Mouse (Mus musculus): ENCODE results near the gene Cachd1.

Gene Cachd1

DNA sequence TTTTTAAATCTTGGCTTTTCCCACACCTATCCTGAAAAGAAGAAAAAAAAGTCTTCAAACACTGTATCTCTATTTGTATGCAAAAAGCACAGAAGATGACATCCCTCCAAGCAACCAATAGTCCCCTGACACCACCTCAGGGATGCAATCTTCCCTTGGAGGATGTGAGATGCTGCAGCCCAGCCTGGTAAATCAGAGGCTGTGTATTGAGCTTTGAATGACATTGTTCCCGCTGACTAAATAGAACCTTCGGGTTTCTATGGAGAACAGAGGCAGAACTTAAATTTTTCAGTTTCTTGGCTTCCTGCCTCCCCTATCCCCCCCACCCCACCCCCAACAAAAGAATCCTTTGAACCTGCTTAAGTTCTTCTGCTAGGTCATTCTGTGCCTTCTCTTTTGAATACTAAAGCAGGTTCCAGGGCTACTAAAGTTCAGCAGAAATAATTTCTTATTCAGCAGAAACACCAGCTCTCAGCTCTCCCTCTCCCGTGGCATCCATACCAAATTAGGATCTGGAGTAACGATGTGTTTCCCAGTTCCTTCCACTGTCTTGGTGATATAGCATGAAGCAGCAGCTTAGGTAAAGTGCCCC is 219.7 kb downstream of the Cachd1 start:
- no peak for DNase-seq

DNA sequence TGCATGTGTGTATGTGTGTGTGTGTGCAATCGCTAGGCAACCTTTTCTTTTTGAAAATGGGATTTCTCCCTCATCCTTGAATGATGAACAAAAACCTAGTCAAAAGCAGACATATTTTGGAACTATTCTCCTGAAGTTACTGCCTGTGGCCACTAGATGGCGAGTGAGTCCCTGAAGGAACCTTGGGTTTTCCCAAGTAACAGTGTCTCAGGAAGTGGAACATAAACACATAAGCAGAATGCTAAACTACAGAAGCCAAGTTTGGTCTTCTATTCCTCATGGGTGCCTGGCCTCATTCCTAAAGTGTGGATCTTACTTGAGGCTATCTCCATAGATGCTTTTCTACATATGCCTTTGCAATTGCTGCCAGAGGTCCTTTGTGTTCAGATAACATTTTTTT is 221.7 kb downstream of the Cachd1 start:
- DNase-seq = no peak

DNA sequence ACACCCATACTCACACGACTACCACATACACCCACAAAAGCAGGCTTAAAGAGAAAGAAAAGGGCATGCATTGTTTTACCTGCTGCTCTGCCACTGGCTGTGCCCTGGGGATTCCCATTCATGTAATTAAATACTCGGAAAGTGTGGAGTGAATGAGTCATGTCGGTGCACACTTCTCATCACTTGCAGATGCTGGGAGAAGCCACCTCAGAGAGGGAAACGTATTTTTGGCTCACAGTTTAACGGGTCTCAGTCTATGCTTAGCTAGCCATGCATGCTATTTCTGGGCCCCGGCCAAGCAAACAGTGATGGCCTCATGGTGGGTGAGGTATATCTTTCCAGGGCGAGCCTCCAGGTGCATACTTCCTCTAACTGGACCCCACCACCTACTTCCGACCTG is 222.4 kb downstream of the Cachd1 start:
- no peak for DNase-seq

DNA sequence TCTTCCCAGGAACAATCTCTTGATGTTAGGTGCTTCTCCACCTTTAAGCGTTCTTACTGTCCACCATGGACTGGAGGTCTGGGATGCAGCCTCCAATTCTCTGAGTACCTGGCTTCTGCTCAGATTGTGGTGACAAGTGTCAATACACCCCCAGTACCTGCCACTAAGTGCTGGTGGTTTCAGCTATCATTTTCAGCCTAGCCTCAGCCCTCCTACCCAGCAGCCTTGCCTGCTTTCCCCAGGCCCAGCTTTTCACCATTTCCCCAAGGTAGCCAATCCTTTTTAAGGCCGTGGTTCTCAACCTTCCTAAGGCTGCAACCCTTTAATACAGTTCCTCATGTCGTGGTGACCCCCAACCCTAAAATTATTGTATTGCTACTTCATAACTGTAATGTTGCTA is 224.1 kb downstream of the Cachd1 start:
- no peak for DNase-seq

DNA sequence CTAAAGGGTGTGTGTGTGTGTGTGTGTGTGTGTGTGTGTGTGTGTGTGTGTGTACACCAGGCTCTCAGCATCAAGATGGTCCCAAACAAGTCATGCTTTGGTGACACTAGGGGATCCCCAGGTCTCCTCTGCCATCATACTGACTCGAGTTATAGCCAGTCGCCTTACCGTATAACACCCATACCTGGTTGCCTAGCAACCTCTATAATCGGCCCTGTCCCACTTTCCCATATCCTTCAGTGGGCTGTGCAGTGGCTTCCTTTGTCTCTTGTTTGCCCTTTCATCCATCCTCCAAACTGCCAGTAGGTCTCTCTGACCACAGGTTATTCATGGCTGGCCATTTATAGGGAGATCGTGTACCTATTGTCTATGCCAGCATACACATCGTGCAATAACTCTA is 224.6 kb downstream of the Cachd1 start:
- no peak for DNase-seq

DNA sequence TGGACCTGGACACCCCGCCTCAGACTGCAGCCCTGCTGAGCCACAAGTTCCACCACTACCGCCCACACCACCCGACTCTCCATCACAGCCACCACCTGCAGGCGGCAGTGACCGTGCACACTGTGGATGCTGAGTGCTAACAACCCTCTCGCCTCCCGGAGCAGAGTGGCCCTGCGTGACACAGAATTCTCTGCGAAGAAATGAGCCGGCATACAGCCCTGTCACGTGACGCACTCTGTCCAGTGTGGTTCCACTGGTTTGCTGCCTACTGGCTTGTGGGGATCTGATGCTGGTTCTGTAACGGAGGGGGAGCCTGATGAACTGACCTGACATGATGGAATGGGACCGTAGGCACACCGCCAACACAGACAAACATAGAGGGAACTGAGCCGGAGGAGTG is 226.5 kb downstream of the Cachd1 start:
- DNase-seq = no peak

DNA sequence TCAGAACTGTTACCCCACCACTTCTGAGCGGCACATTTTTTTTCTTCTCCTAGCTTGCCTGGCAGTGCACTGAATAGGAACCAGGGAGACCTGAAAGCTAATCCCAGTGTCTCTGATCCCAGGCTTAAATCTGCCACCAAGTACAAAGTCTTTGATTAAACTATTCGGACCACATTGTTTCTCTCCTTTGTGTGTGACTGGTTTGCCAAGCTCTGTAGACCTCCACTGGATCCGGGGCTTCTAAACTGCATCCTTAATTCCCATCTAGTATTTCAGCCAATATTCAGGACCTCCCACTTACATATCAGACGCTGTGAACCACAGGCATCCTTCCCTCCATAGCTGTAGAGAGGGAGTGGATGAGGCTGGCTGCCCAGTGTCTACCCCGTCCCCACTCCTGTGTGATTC is 231.9 kb downstream of the Cachd1 start:
- DNase-seq = no peak

DNA sequence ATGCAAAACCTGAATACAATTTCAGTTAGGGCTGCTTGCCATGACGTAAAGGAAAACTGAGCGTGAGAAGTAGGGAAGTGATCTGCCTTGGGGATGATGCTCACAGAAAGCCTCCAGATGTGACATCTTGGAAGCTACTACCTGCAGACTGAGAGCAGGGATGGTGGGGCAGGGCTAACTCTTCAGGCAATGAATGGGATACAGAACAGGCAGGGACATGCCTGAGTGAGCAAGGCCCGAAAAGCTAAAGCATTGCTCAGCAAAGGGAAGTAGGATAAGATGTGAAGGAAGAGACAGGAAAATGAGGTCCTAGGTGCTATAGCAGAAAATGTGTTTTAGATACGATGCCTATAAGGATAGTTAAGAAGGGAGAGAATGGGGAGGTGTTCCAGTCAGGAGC is 232.6 kb downstream of the Cachd1 start:
- no peak for DNase-seq

DNA sequence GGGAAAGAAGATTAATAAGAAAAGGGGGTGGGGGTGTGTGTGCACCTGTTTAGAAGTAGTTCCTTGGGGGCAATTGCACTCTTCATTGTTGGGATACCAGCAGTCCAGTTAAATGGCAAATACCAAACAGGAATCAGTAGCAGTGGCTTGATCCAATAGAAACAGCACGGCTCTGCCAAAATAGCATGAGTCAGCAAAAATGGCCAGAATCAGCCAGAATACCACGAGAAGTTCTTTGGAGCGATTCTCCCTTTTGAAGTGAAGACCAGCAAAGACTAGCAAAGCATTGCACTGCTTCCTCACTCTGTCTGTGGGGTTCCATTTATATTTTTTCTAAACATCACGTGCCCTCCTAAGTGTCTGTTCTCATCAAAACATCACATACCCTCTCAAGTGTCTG is 241.3 kb downstream of the Cachd1 start:
- no peak for DNase-seq

DNA sequence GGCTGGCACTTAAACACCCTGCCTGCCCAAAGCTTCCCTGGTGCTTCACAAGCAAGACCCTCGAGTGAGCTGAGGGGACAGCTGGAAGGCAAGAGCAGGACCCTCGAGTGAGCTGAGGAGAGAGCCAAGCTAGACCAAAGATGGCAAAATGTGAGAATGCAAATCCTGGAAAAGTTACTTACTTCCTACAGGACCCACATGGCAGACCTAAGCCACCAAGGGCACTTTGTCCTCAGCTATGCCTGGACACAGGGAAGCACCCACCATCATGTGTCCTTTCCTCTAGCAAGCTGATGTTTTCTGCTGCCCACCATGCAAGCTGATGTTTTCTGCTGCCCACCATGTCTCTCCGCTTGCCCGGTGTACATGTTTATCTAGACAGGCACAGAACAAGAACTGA is 244.1 kb downstream of the Cachd1 start, which contains the start of gene Gm10577:
TSS of gene Gm10577 (minus strand) at position 101 of the 400 bp plus-strand sequence.
- DNase-seq = no peak

DNA sequence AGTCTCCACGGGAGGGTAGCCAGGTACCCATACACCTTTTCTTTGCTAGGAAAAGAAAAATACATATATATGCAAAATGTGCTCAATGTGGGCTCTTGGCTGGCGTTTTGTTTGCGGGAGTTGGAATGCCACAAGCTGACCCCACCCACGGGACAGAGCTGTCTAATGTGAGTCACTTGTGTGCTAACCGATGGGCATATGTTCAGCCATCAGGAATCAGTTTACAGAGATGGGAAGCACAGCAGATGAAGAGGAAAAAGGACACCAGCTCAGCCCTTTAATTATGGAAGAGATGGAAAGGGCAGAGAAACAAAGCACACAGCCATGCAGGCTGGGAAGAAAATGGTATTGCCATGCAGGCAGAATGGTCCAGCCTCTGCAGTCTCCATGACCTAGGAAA is 250.1 kb downstream of the Cachd1 start:
- peak; percentile 87 for DNase-seq

DNA sequence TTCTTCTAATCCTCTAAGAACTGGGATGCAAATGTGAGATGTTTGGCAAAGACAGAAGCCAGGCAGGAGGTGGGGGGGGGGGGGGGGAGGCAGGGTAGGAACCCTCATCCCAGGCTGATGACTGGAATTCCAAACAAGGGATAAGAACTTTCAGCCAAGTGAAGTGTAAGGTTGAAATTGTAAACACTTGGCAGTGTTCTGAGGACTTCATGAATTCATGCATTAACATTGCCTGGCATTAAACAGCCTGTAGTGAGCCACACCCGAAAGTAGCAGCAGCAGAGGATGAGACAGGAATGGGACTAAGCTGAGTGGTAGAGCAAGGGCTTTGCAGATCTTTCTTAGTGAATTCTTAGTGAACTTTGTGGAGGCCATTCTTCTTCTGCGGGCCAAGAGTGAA is 250.5 kb downstream of the Cachd1 start:
- DNase-seq = peak; percentile 48

DNA sequence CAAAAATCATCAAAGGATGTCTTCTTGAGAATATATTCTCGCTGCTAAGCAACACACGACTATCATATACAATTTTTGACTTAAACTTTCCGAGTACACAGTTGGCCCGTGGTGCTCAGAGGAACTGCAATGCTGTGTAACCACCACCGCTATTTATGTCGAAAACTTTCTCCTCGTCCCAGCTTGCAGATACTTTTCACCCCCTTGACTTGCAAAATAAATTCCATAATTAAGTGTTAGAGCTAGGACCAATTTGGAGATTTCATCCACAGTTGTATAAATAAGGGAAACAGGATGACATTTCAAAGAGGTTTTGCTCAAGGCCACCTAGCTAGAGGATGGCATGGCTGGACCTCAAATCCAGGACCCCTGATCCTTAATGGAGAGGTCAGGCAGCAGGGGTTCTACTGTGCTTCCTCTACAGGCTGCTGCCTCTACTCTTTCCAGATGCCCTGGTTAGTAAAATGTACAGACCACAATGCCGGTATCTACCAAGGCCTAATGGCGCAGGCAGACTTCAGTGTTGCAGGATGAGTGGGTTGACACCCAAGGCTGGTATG is 251.5 kb downstream of the Cachd1 start:
- no peak for DNase-seq

DNA sequence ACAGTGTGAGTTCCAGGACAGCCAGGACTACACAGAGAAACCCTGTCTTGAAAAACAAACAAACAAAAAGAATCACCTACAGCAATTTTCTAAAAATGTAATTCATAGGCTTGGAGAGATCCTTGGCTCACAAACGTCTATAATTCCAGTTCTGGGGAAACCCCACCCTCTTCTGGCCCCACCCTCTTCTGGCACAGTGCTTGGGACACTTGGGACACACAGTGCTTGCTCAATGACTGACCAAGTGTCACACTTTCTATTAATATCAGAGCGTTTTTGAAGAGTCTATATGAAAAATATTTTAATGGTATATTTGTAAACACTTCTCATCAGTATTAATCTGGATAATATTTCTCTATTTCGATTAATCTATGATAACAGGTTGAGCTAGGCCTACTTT is 256.6 kb downstream of the Cachd1 start:
- no peak for DNase-seq

DNA sequence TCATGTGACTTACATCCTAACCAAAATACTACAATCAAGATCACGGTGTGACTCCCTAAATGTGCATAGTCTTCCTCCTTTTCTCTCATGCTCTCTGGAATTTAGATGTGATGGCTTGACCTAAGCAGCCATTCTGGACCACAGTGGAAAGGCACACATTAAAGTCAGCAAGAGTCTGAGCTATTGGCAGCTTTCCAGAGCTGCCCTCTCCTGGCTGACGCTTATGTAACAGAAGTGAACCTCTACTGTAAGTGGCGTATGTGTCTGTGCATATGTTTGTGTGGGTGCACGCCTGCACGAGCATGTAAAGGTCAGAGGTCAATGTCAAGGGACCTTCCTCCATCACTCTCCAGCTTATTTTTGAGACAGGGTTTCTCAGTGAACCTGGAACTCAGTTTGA is 258.7 kb downstream of the Cachd1 start:
- DNase-seq = no peak

DNA sequence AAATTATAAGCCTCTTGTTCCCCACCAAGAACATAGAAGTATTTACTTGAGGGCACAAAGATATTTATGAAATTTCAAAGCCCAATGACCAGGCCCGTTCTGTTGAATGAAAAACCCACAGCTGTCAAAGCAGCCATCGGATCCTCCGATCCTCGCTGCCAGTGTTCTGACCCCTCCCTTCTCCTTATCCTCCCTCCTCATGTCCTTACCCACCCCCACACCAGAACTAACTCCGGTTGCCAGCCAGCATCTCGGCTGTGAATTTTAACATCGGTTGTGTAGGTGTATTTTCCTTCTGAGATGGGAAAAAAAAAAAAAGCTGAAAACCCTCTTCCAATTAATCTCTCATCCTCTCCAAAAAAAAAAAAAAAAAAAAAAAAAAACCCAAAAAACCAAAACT is 260.7 kb downstream of the Cachd1 start:
- peak; percentile 70 for DNase-seq

DNA sequence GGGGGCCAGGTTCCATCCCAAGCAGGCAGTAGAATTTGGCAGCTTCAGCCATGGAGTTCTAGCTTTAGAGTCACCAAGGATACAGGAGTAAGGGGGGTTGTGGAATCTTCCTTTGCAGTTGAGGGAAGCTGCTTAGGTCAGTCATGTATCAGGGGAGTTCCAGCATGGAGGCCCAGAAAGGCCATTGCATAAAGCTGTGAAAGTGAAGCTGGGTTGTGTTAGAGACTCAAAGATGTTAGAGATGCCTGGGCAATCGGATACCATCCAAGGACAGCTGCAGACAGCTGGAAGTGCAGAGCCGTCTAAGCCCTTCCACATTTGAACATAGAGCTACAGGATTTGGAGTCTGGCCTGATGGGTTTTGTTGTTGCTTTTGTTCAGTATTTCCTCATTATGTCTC is 267.2 kb downstream of the Cachd1 start:
- DNase-seq = no peak

DNA sequence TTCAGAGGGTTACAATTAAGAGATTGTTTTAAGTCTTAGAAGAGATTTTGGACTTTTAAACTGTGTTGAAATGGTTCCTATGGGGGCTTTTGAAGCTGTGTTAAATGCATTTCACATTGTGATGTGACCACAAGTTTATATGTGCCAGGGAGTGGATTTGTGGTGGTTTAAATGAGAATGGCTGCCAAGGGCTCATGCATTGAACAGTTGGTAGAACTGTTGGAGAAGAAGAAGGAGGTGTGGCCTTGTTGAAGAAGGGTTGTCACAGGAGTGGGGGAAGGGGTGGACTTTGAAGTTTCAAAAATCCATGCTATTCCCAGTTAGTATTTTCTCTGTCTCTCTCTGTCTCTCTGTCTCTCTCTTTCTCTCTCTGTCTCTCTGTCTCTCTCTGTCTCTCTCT is 267.7 kb downstream of the Cachd1 start:
- DNase-seq = no peak

DNA sequence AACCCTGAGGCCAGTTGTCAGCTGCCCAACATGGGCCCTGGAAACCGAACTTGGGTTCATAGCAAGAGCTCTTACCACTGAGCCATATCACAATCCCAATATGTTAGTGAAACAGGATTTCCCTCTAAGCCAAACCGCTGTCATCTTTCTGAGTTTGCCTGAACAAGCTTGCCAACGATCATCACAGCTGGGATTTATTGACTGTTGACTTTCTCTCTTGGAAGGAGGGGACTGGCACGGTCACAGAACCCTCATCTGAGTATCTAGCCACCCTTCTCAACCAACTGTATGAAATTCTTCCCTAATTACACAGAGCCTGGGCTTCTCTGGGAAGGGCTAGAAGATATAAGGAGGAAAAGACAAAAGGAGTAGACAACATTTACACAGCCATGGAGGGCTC is 270.1 kb downstream of the Cachd1 start:
- no peak for DNase-seq

DNA sequence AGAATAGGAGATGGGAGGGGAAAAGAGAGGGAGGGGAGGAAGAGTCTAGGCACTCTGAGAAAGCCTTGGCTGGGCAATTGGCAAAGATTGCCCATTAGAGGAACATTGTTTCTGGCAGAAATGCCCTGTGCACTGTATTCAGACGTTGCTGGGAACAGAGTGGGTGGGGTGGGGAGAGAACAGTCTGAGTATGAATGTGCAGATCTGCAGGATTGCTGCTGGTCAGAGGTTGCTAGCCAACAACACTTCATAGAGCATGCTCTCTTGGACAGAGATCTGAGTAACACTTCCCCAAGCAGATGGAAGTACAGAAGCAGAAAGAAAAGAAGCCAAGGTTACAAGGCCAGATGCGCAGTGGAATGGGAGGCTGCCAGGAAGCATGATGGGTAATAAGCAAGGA is 285.7 kb downstream of the Cachd1 start:
- DNase-seq = peak; percentile 23

DNA sequence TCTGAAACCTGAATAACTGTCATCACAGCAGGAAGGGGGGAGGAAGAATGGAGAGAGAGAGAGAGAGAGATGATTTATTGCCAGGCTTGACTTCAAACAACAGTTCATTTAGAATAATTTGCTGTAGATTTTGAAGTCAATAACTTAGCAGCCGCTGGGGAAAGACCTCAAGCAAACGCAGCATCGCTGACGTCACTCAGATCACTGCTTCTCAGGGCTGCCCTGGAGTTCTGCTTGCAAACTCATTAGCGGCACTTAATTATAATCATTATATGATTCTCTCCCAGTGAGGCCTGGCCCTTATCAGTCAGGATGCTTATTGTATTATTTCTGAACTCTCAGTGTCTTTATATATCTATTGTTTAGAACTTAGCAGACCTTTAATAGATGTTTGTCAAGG is 289.9 kb downstream of the Cachd1 start:
- DNase-seq = no peak

DNA sequence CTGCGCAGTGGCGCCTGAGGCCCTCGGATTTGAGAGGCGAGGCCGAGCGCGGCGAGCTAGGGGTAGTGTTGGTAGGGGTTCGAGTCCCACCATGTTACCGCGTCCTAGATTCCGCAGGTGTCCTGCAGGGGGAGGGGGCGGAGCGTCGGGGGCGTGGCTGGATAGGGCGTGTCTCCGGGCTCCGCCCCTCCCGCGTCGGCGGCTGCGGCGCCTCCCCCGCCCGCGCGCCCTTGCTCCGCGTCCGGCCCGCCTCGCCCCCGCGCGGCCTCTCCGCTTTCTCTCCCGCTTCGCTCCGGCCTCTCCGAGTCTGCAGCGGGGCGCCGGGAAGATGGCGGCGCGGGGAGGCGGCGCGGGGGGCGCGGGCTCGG is 292.3 kb downstream of the Cachd1 start, which contains the start of gene Raver2:
TSS of gene Raver2 (plus strand) at position 198 of the 368 bp plus-strand sequence.
- peak; percentile 49 for DNase-seq

DNA sequence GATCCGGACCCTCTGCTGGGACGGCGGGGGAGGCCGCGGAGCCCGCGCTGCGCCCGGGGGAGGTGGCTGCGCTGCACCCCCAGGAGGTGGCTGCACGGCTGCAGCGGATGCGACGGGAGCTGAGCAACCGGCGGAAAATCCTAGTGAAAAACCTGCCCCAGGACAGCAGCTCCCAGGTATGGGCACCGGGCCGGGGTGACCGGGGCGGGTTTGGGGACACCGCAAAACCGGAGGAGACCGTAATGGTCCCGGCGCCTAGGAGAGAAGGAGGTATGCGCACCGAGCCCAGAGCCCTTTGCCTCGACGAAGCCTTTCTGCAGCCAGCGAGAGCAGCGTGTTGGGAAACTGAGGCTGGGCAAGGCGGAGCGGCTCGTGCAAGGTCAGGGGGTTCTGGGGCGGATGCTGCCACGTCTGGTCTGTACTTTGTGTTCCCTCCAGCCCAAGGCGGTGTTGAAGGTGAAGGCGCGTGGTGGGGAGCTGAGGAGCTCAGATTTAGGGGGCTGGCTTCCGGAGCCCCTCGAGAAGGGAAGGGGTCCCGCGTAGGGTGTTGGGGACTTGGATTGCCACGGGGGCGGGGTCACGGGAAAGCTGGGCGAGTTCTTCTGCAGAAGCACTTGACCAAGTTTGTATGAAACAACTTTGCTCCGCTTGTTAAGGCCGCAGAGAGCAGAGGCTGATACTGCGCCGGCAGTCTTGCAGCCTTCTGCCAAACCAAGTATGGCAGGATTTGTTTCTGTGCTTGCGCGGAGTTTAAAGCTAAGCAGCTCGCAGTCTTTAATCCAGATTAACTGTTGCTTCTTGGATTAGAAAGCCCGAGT is 292.9 kb downstream of the Cachd1 start:
- DNase-seq = no peak

DNA sequence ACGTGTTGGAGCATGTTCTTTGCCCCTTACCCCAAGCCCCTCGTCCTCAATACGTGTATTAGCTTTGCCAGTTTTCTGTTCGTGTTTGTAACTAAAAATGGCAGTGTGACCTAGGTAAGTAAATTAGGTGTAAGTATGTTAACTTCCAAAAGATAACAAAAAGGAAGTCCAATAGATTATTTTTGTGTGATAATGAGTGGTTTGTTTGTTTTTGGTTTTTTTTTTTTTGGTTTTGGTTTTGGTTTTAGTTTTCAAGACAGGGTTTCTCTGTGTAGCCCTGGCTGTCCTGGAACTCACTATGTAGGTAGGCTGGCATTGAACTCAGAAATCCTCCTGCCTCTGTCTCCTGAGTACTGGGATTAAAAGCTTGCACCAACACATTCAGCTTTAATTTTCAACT is 295.1 kb downstream of the Cachd1 start:
- DNase-seq = no peak

Data from layer of hippocampus, adult 9-11 months (tissue).